Mouse (Mus musculus) adipocyte (in vitro differentiated cells): Measurements from ENCODE around the gene Sec61b.

Experiments
- DNase-seq: peaks from one replicate; pipeline ENCODE4 v3.0.0-alpha.2; 2016; ENCODE audit warnings: low spot score

The Sec61b gene

GRCm38 (mm10) chr4:47473968-47474729 lies at the start of gene Sec61b, which contains the start of gene Alg2:
Sec61b (plus strand) TSS chr4:47474658.
Alg2 (minus strand) TSS chr4:47474333.
- DNase-seq = peak; percentile 98

- DNase-seq = no peak
These were observed 49.1 kb upstream of the Sec61b start for GRCm38 (mm10) chr4:47425247-47425830.

- no peak for DNase-seq
These were observed 46.9 kb upstream of the Sec61b start for GRCm38 (mm10) chr4:47427606-47428005.

- DNase-seq = no peak
These were observed 43.9 kb upstream of the Sec61b start for GRCm38 (mm10) chr4:47430557-47430956.

- DNase-seq = no peak
These were observed 43.4 kb upstream of the Sec61b start for GRCm38 (mm10) chr4:47431081-47431480.

- DNase-seq = no peak
These were observed 41.7 kb upstream of the Sec61b start for GRCm38 (mm10) chr4:47432766-47433165.

- no peak for DNase-seq
These were observed 39.3 kb upstream of the Sec61b start for GRCm38 (mm10) chr4:47435131-47435530.

- no peak for DNase-seq
These were observed 38.7 kb upstream of the Sec61b start for GRCm38 (mm10) chr4:47435566-47436360.

GRCm38 (mm10) chr4:47437365-47438340 lies 36.8 kb upstream of the Sec61b start:
- peak; percentile 89 for DNase-seq

GRCm38 (mm10) chr4:47438956-47439355 lies 35.5 kb upstream of the Sec61b start:
- DNase-seq = no peak

GRCm38 (mm10) chr4:47440951-47441350 lies 33.5 kb upstream of the Sec61b start:
- no peak for DNase-seq

- DNase-seq = no peak
These were observed 25.9 kb upstream of the Sec61b start for GRCm38 (mm10) chr4:47448526-47448925.

GRCm38 (mm10) chr4:47449116-47449515 lies 25.3 kb upstream of the Sec61b start:
- no peak for DNase-seq

- DNase-seq = no peak
These were observed 24.6 kb upstream of the Sec61b start for GRCm38 (mm10) chr4:47449586-47450522.

- no peak for DNase-seq
These were observed 7.3 kb upstream of the Sec61b start for GRCm38 (mm10) chr4:47467196-47467595.

- peak; percentile 7 for DNase-seq
These were observed 881 bp upstream of the Sec61b start for GRCm38 (mm10) chr4:47473586-47473967.

- DNase-seq = no peak
These were observed 529 bp downstream of the Sec61b start for GRCm38 (mm10) chr4:47474730-47475643.

- DNase-seq = no peak
These were observed 3.1 kb downstream of the Sec61b start for GRCm38 (mm10) chr4:47477539-47477938.

GRCm38 (mm10) chr4:47480095-47480494 lies 5.6 kb downstream of the Sec61b start:
- DNase-seq = no peak
